Mouse (Mus musculus) kidney, adult 10 weeks (tissue): ENCODE data around the gene Dmwd. TPM values are rescaled to one million over a fixed set of nuclear protein-coding genes. Genes with fewer than 3 reads are reported as not detected.

Source experiments
- polyA plus RNA-seq: library from polyadenylated mRNA; stranded (reverse); fragments of 350-450 nt; fragmentation: Illumina TruSeq; extraction: RNeasy Lipid Tissue Mini Kit (QIAGEN cat#74804); gene quantifications from one replicate; pipeline ENCODE4 v1.2.3, GENCODE M21; 2014; ENCODE audit warnings: low read depth, low replicate concordance

Dmwd gene
- polyA plus RNA-seq = 1.1 TPM

GRCm38 (mm10) chr7:19075723-19076585 lies at the start of gene Dmwd:
Gene Dmwd, plus strand, starts transcription at chr7:19076227.

GRCm38 (mm10) chr7:19054047-19054776 lies 21.8 kb upstream of the Dmwd start, which contains the start of gene Rsph6a:
Gene Rsph6a, plus strand, starts transcription at chr7:19054690.

DNA sequence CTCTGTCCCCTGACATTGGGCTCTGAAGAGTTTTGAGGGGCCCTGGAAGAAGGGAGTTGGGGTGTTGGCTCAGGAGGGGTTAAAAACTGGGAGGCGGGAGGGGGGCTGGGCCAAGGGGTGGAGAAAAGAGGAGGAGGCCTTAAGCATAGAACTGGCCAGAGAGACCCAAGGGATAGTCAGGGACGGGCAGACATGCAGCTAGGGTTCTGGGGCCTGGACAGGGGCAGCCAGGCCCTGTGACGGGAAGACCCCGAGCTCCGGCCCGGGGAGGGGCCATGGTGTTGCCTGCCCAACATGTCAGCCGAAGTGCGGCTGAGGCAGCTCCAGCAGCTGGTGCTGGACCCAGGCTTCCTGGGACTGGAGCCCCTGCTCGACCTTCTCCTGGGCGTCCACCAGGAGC lies 7.7 kb downstream of the Dmwd start, which contains the start of gene Dmpk:
Gene Dmpk (plus strand): TSS at position 149 of the 400 bp plus-strand sequence.

GRCm38 (mm10) chr7:19094471-19094825 lies 18.4 kb downstream of the Dmwd start, which contains the start of gene Six5:
Gene Six5, plus strand, starts transcription at chr7:19094594.

GRCm38 (mm10) chr7:19118028-19118771 lies 42.2 kb downstream of the Dmwd start, which contains the start of gene Gm4969:
Gene Gm4969, minus strand, starts transcription at chr7:19118368.

DNA sequence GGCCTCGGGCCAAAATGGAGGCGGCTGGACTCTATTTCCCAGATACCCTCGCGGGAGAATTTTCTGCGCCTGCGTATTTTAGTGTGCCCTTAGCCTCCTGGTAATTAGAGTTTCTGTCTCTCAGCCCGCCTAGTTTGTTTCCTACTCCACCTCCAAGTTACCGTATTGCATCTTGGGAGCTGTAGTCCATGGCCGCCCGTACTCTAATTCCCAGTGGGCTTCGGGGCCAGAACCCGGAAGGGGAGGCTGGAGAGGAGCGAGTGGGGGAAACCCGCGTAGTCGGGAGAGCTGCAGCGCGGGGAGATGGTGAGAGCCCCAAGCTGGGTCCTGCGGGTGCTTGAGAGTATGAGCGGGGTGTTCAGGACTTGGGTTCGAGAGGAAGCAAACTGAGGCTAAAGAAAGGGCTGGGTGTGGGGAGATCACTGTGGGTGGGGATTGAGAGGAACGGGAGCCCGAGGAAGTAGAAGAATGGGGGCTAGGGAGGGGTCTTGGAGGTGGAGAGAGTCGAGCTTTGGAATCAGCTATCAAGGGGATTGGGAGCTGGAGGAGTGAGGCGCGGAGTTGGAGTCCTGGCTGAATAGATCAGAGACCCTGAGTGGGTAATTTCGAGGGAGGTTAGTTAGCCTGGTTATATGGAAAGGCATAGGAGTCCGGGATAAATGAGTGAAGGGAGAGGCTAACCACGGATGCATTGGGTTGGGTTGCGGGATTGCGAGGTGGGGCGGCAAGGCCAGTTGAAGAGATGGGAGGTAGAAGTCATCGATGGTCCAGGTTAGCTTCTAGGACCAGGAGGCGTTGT lies 43.8 kb downstream of the Dmwd start, which contains the start of gene Fbxo46:
Gene Fbxo46 (plus strand): TSS at position 229 of the 799 bp plus-strand sequence.

Other genes with a start within 250 kb of the Dmwd start
- gene Mill2, start 236.3 kb upstream of the Dmwd start, polyA plus RNA-seq = 3.4 TPM
- gene Pglyrp1, start 204.9 kb upstream of the Dmwd start, polyA plus RNA-seq = not detected
- gene Ccdc61, start 165.8 kb upstream of the Dmwd start, polyA plus RNA-seq = 0.53 TPM
- 0.28 TPM for gene Nova2, start 150.3 kb upstream of the Dmwd start, polyA plus RNA-seq
- not detected for gene Nanos2, start 88.8 kb upstream of the Dmwd start, polyA plus RNA-seq
- gene Mypop, start 85.0 kb upstream of the Dmwd start, polyA plus RNA-seq = 0.36 TPM
- 0.97 TPM for gene Irf2bp1, start 72.2 kb upstream of the Dmwd start, polyA plus RNA-seq
- not detected for gene Foxa3, start 52.7 kb upstream of the Dmwd start, polyA plus RNA-seq
- gene Sympk, start 51.9 kb upstream of the Dmwd start, polyA plus RNA-seq = 4.5 TPM
- gene Rsph6a, start 21.5 kb upstream of the Dmwd start, polyA plus RNA-seq = not detected
- 0.57 TPM for gene Dmpk, start 7.6 kb downstream of the Dmwd start, polyA plus RNA-seq
- 0.57 TPM for gene Six5, start 18.4 kb downstream of the Dmwd start, polyA plus RNA-seq
- not detected for gene Gm4969, start 42.1 kb downstream of the Dmwd start, polyA plus RNA-seq
- gene Fbxo46, start 43.6 kb downstream of the Dmwd start, polyA plus RNA-seq = 0.36 TPM
- 5.9 TPM for gene Qpctl, start 73.1 kb downstream of the Dmwd start, polyA plus RNA-seq
- 0.44 TPM for gene Snrpd2, start 73.5 kb downstream of the Dmwd start, polyA plus RNA-seq
- gene Gipr, start 89.9 kb downstream of the Dmwd start, polyA plus RNA-seq = not detected
- not detected for gene Eml2, start 100.2 kb downstream of the Dmwd start, polyA plus RNA-seq
- gene Gpr4, start 136.3 kb downstream of the Dmwd start, polyA plus RNA-seq = 1.8 TPM
- gene Opa3, start 152.1 kb downstream of the Dmwd start, polyA plus RNA-seq = 12.2 TPM
- 16.0 TPM for gene Vasp, start 195.6 kb downstream of the Dmwd start, polyA plus RNA-seq
- not detected for gene Ppm1n, start 203.8 kb downstream of the Dmwd start, polyA plus RNA-seq
- gene Rtn2, start 206.4 kb downstream of the Dmwd start, polyA plus RNA-seq = 0.28 TPM
- gene Fosb, start 233.8 kb downstream of the Dmwd start, polyA plus RNA-seq = 0.20 TPM